Mouse (Mus musculus) heart, postnatal 4 days (tissue): ENCODE results near the gene Brf1. TPM values are rescaled to one million over a fixed set of nuclear protein-coding genes. Genes with fewer than 3 reads are reported as not detected.

Experiments used
- microRNA-seq, 2 experiments: library from miRNA; unstranded; fragments of <30 nt; microRNA quantifications; one replicate each; pipeline ENCODE4 v1.2.0; 2021 to 2022
- total RNA-seq, 2 experiments: library from RNA; stranded (reverse); gene quantifications; 2 replicates each; pipeline ENCODE4 v1.2.3; 2021

Brf1 gene
- total RNA-seq, 2 experiments from 2014 or later, result 38.3 to 40.8 TPM

Small RNA genes lying within 50 kb of the gene (microRNA-seq; reads per million reads assigned to microRNA genes)
- 0.20 to 0.35 reads per million in 2 experiments for gene Mir6941

Other genes starting within 250 kb of the Brf1 start
- 1 to 10 TPM; 3.4 to 4.1 TPM for gene Pld4, start 240.0 kb downstream of the Brf1 start, total RNA-seq
- gene Ahnak2, start 198.0 kb downstream of the Brf1 start, total RNA-seq, result 10 to 100 TPM; 13.5 to 16.8 TPM
- gene Clba1, start 191.8 kb downstream of the Brf1 start, total RNA-seq, result 1 to 10 TPM; 4.5 to 6.0 TPM
- gene Cdca4, start 171.3 kb downstream of the Brf1 start, total RNA-seq, result 10 to 100 TPM; 25.8 to 26.8 TPM
- under 1 TPM; 0.16 to 0.17 TPM for gene Gpr132, start 132.5 kb downstream of the Brf1 start, total RNA-seq
- gene Jag2, start 70.9 kb downstream of the Brf1 start, total RNA-seq, result 10 to 100 TPM; 29.1 to 29.2 TPM
- 10 to 100 TPM; 10.3 to 15.7 TPM for gene Nudt14, start 58.6 kb downstream of the Brf1 start, total RNA-seq
- gene Btbd6, start 24.2 kb downstream of the Brf1 start, total RNA-seq, result 10 to 100 TPM; 26.0 to 28.1 TPM
- 10 to 100 TPM; 31.8 to 33.4 TPM for gene Pacs2, start 13.8 kb upstream of the Brf1 start, total RNA-seq
- gene Tex22, start 73.8 kb upstream of the Brf1 start, total RNA-seq, result under 1 TPM in 1 of 2 experiments, not detected in 1; 0.29 TPM
- gene Mta1, start 97.6 kb upstream of the Brf1 start, total RNA-seq, result 10 to 100 TPM; 55.2 to 61.3 TPM
- 1,000 to 10,000 TPM; 1,189 to 1,285 TPM for gene Crip2, start 139.5 kb upstream of the Brf1 start, total RNA-seq
- 100 to 1,000 TPM; 301 to 312 TPM for gene Crip1, start 145.6 kb upstream of the Brf1 start, total RNA-seq
- 10 to 100 TPM in 1 of 2 experiments, 1 to 10 TPM in 1; 9.4 to 10.3 TPM for gene Tedc1, start 155.7 kb upstream of the Brf1 start, total RNA-seq
- gene Tmem121, start 185.2 kb upstream of the Brf1 start, total RNA-seq, result 1 to 10 TPM; 1.4 to 1.5 TPM